8 mouse cellular contexts compared by ENCODE assay signal in genomic region chr11:70221603-70222500, GRCm38 (mm10). TPM values are rescaled to one million over a fixed set of nuclear protein-coding genes. Genes with fewer than 3 reads are reported as not detected.
DNase-seq lines count a peak whose midpoint lies in the region; ATAC-seq and TF ChIP-seq lines count a peak whose summit lies in the region.

No protein-coding gene starts in this region.

- peak overlapping the region; percentile 71 for H3K9ac ChIP-seq in lung, embryonic 14.5 days
- H3K9ac ChIP-seq in hindbrain, embryonic 14.5 days = peak overlapping the region; percentile 88
- H3K9ac ChIP-seq in liver, embryonic 11.5 days (ENCODE audit: low read depth, low read length) = peak overlapping the region; percentile 61

- DNase-seq in lung, embryonic 14.5 days = peak; percentile 49
- DNase-seq in lung, postnatal 25 days (ENCODE audit: low spot score) = no peak
- no peak for DNase-seq in hindbrain, embryonic 14.5 days (ENCODE audit: low spot score)
- peak; percentile 61 for DNase-seq in liver, embryonic 11.5 days (ENCODE audit: low spot score)
- DNase-seq in spleen, adult 2 months (ENCODE audit: low read depth in 1 of 2, low spot score in 2 of 2) = no peak
- DNase-seq in right cerebral cortex, postnatal 14 days = no peak

- 12% methylated on average over 14 of the region's 14 CpGs for WGBS in lung, embryonic 14.5 days
- 5% methylated on average over 14 of the region's 14 CpGs for WGBS in hindbrain, embryonic 14.5 days
- 8% methylated on average over 14 of the region's 14 CpGs for WGBS in liver, embryonic 11.5 days
- WGBS in spleen, adult 2 months = 13% methylated on average over 14 of the region's 14 CpGs

- TF ChIP-seq POLR2A in embryonic fibroblast, embryonic 13.5 days (IDR thresholded peaks at IDR 0.05; ENCODE audit: low read depth, low read length) = no peak
- TF ChIP-seq POLR2A in spleen, adult 2 months (IDR thresholded peaks at IDR 0.05; ENCODE audit: low read depth, low read length) = no peak

- 0 out of 2 replicates have a peak, but pooled peaks cover 3% of the 10 kb centered on the region for H3K36me3 ChIP-seq in lung, embryonic 14.5 days (ENCODE audit: insufficient read depth)
- H3K36me3 ChIP-seq in hindbrain, embryonic 14.5 days (replicated peaks; ENCODE audit: control insufficient read depth, insufficient read depth) = peaks cover 11% of the 10 kb centered on the region
- no peaks in the 10 kb centered on the region for H3K36me3 ChIP-seq in liver, embryonic 11.5 days (ENCODE audit: control insufficient read depth, insufficient read depth, low read length)
- H3K36me3 ChIP-seq in spleen, adult 2 months (ENCODE audit: control insufficient read depth, insufficient read depth, low read length) = no peaks in the 10 kb centered on the region

- TF ChIP-seq CTCF in lung, embryonic 14.5 days (IDR thresholded peaks at IDR 0.05; ENCODE audit: low read depth) = no peak
- TF ChIP-seq CTCF in embryonic fibroblast, embryonic 13.5 days (IDR thresholded peaks at IDR 0.05; ENCODE audit: borderline replicate concordance, insufficient read depth, low read length) = no peak
- no peak for TF ChIP-seq CTCF in spleen, adult 2 months (IDR thresholded peaks at IDR 0.05; ENCODE audit: extremely low read depth, insufficient read depth, insufficient read length, insufficient replicate concordance)

- H3K27me3 ChIP-seq in lung, embryonic 14.5 days (ENCODE audit: insufficient read depth, low read length) = peaks cover 13% of the 10 kb centered on the region
- H3K27me3 ChIP-seq in hindbrain, embryonic 14.5 days (ENCODE audit: control insufficient read depth, insufficient read depth, low read length) = peaks cover 32% of the 10 kb centered on the region
- H3K27me3 ChIP-seq in liver, embryonic 11.5 days (replicated peaks; ENCODE audit: control insufficient read depth, insufficient read depth, low read length) = peaks cover 9% of the 10 kb centered on the region; the same call in 1 of the 2 replicates
- H3K27me3 ChIP-seq in spleen, adult 2 months (ENCODE audit: control insufficient read depth, insufficient read depth, low read length) = no peaks in the 10 kb centered on the region

- peak overlapping the region; percentile 85 for H3K27ac ChIP-seq in lung, embryonic 14.5 days (ENCODE audit: low read depth)
- H3K27ac ChIP-seq in embryonic fibroblast, embryonic 13.5 days (ENCODE audit: insufficient read depth, low read length) = no peak overlapping the region
- peak overlapping the region; percentile 91 for H3K27ac ChIP-seq in hindbrain, embryonic 14.5 days
- H3K27ac ChIP-seq in liver, embryonic 11.5 days (ENCODE audit: low read depth, low read length) = peak overlapping the region; percentile 96
- peak overlapping the region; percentile 65 for H3K27ac ChIP-seq in spleen, adult 2 months (ENCODE audit: insufficient read depth, low read length)

- ATAC-seq in lung, embryonic 14.5 days (ENCODE audit: insufficient read depth) = no peak
- no peak for ATAC-seq in hindbrain, embryonic 14.5 days (ENCODE audit: low FRiP score)
- ATAC-seq in liver, embryonic 11.5 days (replicated peaks; ENCODE audit: low FRiP score) = peak; percentile 90
- ATAC-seq in frontal cortex, adult (ENCODE audit: low TSS enrichment) = no peak

- peak overlapping the region; percentile 51 for H3K4me3 ChIP-seq in lung, embryonic 14.5 days (ENCODE audit: low read depth, low read length)
- peak overlapping the region; percentile 60 for H3K4me3 ChIP-seq in embryonic fibroblast, embryonic 13.5 days (ENCODE audit: insufficient read depth, low read length)
- H3K4me3 ChIP-seq in hindbrain, embryonic 14.5 days (replicated peaks; ENCODE audit: low read length) = peak overlapping the region; percentile 66
- H3K4me3 ChIP-seq in liver, embryonic 11.5 days (ENCODE audit: low read depth, low read length) = peak overlapping the region; percentile 68
- peak overlapping the region; percentile 71 for H3K4me3 ChIP-seq in spleen, adult 2 months (ENCODE audit: extremely low read depth, insufficient read depth, insufficient read length)

- no peaks in the 10 kb centered on the region for H3K9me3 ChIP-seq in lung, embryonic 14.5 days (ENCODE audit: low read depth, low read length)
- no peaks in the 10 kb centered on the region for H3K9me3 ChIP-seq in hindbrain, embryonic 14.5 days (ENCODE audit: control insufficient read depth, low read length)
- no peaks in the 10 kb centered on the region for H3K9me3 ChIP-seq in liver, embryonic 11.5 days (ENCODE audit: control insufficient read depth, low read length)

- peak overlapping the region; percentile 95 for H3K4me2 ChIP-seq in lung, embryonic 14.5 days
- peak overlapping the region; percentile 91 for H3K4me2 ChIP-seq in hindbrain, embryonic 14.5 days (replicated peaks)
- peak overlapping the region; percentile 98 for H3K4me2 ChIP-seq in liver, embryonic 11.5 days

- peaks cover 10% of the 10 kb centered on the region; the same call in 1 of the 2 replicates for H3K4me1 ChIP-seq in lung, embryonic 14.5 days (ENCODE audit: insufficient read depth)
- H3K4me1 ChIP-seq in embryonic fibroblast, embryonic 13.5 days (ENCODE audit: control insufficient read depth, insufficient read depth, low read length) = no peaks in the 10 kb centered on the region
- peaks cover 38% of the 10 kb centered on the region for H3K4me1 ChIP-seq in hindbrain, embryonic 14.5 days (replicated peaks; ENCODE audit: control insufficient read depth, insufficient read depth, low read length)
- peaks cover 25% of the 10 kb centered on the region for H3K4me1 ChIP-seq in liver, embryonic 11.5 days (replicated peaks; ENCODE audit: control insufficient read depth, insufficient read depth, low read length)
- H3K4me1 ChIP-seq in spleen, adult 2 months (ENCODE audit: control insufficient read depth, insufficient read depth, insufficient read length) = peaks cover 6% of the 10 kb centered on the region; the same call in 1 of the 2 replicates

RNA-seq across cellular contexts. Expression of gene Slc16a13, which starts 1.0 kb away (rescaled TPM):
- 4.4 and 6.2 TPM in 2 replicates for polyA plus RNA-seq in lung, embryonic 14.5 days (2014; fragmentation: Nextera tagmentation; extraction: Ambion mirVana)
- polyA plus RNA-seq in embryonic fibroblast, embryonic 13.5 days (2011; ENCODE audit: insufficient read length, low read depth, missing spikeins) = 2.7 and 9.3 TPM in 2 replicates
- 12.9 and 13.4 TPM in 2 replicates for polyA plus RNA-seq in hindbrain, embryonic 14.5 days (2014; fragmentation: Nextera tagmentation; extraction: Ambion mirVana)
- 9.1 and 10.1 TPM in 2 replicates for polyA plus RNA-seq in liver, embryonic 11.5 days (2014; fragmentation: Nextera tagmentation; extraction: Ambion mirVana)
- 5.3 and 5.6 TPM in 2 replicates for polyA plus RNA-seq in spleen, adult 2 months (2012; rRNA removed)

RNA-seq across cellular contexts. Expression of gene Bcl6b, which starts 7.7 kb away (rescaled TPM):
- polyA plus RNA-seq in lung, embryonic 14.5 days (2014; fragmentation: Nextera tagmentation; extraction: Ambion mirVana) = 30.3 and 30.9 TPM in 2 replicates
- 0.70 and 2.5 TPM in 2 replicates for polyA plus RNA-seq in embryonic fibroblast, embryonic 13.5 days (2011; ENCODE audit: insufficient read length, low read depth, missing spikeins)
- polyA plus RNA-seq in hindbrain, embryonic 14.5 days (2014; fragmentation: Nextera tagmentation; extraction: Ambion mirVana) = 5.0 and 5.2 TPM in 2 replicates
- 6.8 and 7.3 TPM in 2 replicates for polyA plus RNA-seq in liver, embryonic 11.5 days (2014; fragmentation: Nextera tagmentation; extraction: Ambion mirVana)
- 3.7 and 5.6 TPM in 2 replicates for polyA plus RNA-seq in spleen, adult 2 months (2012; rRNA removed)

RNA-seq across cellular contexts. Expression of gene Slc16a11, which starts 9.3 kb away (rescaled TPM):
- 0.23 and 0.63 TPM in 2 replicates for polyA plus RNA-seq in lung, embryonic 14.5 days (2014; fragmentation: Nextera tagmentation; extraction: Ambion mirVana)
- 2.2 and 4.7 TPM in 2 replicates for polyA plus RNA-seq in embryonic fibroblast, embryonic 13.5 days (2011; ENCODE audit: insufficient read length, low read depth, missing spikeins)
- 3.5 and 4.7 TPM in 2 replicates for polyA plus RNA-seq in hindbrain, embryonic 14.5 days (2014; fragmentation: Nextera tagmentation; extraction: Ambion mirVana)
- 0.75 and 0.81 TPM in 2 replicates for polyA plus RNA-seq in liver, embryonic 11.5 days (2014; fragmentation: Nextera tagmentation; extraction: Ambion mirVana)
- 0.32 and 0.40 TPM in 2 replicates for polyA plus RNA-seq in spleen, adult 2 months (2012; rRNA removed)

RNA-seq across cellular contexts. Expression of gene 0610010K14Rik, which starts 15.9 kb away (rescaled TPM):
- polyA plus RNA-seq in lung, embryonic 14.5 days (2014; fragmentation: Nextera tagmentation; extraction: Ambion mirVana) = 180 and 198 TPM in 2 replicates
- 43.2 and 55.3 TPM in 2 replicates for polyA plus RNA-seq in embryonic fibroblast, embryonic 13.5 days (2011; ENCODE audit: insufficient read length, low read depth, missing spikeins)
- 155 and 161 TPM in 2 replicates for polyA plus RNA-seq in hindbrain, embryonic 14.5 days (2014; fragmentation: Nextera tagmentation; extraction: Ambion mirVana)
- 138 and 140 TPM in 2 replicates for polyA plus RNA-seq in liver, embryonic 11.5 days (2014; fragmentation: Nextera tagmentation; extraction: Ambion mirVana)
- polyA plus RNA-seq in spleen, adult 2 months (2012; rRNA removed) = 60.0 and 85.5 TPM in 2 replicates

RNA-seq across cellular contexts. Expression of gene Gm21988, which starts 17.8 kb away (rescaled TPM):
- polyA plus RNA-seq in lung, embryonic 14.5 days (2014; fragmentation: Nextera tagmentation; extraction: Ambion mirVana) = 9.3 and 10.8 TPM in 2 replicates
- polyA plus RNA-seq in embryonic fibroblast, embryonic 13.5 days (2011; ENCODE audit: insufficient read length, low read depth, missing spikeins) = 2.3 and 4.5 TPM in 2 replicates
- 12.6 and 15.9 TPM in 2 replicates for polyA plus RNA-seq in hindbrain, embryonic 14.5 days (2014; fragmentation: Nextera tagmentation; extraction: Ambion mirVana)
- polyA plus RNA-seq in liver, embryonic 11.5 days (2014; fragmentation: Nextera tagmentation; extraction: Ambion mirVana) = 7.6 and 9.6 TPM in 2 replicates
- polyA plus RNA-seq in spleen, adult 2 months (2012; rRNA removed) = 5.1 and 5.8 TPM in 2 replicates

Comparison
In these comparisons a context has a peak if more than half of its experiments do, and no peak if none do; other contexts are left out.
1. DNase-seq: peak in lung, embryonic 14.5 days (single experiment) and liver, embryonic 11.5 days (single experiment); none in lung, postnatal 25 days (single experiment), hindbrain, embryonic 14.5 days (single experiment), spleen, adult 2 months (0 of 2) and right cerebral cortex, postnatal 14 days (single experiment).
2. Peak in every context shown above with its lines, with median percentiles within 50 percentile points of each other: H3K4me2 ChIP-seq, H3K4me3 ChIP-seq and H3K9ac ChIP-seq.